Mouse (Mus musculus) thymus, postnatal 25 days (tissue): ENCODE measurements around the gene Plekha3.

Experiments used
- DNase-seq: peaks from one replicate; pipeline ENCODE4 v3.0.0; 2022

The Plekha3 gene

DNA sequence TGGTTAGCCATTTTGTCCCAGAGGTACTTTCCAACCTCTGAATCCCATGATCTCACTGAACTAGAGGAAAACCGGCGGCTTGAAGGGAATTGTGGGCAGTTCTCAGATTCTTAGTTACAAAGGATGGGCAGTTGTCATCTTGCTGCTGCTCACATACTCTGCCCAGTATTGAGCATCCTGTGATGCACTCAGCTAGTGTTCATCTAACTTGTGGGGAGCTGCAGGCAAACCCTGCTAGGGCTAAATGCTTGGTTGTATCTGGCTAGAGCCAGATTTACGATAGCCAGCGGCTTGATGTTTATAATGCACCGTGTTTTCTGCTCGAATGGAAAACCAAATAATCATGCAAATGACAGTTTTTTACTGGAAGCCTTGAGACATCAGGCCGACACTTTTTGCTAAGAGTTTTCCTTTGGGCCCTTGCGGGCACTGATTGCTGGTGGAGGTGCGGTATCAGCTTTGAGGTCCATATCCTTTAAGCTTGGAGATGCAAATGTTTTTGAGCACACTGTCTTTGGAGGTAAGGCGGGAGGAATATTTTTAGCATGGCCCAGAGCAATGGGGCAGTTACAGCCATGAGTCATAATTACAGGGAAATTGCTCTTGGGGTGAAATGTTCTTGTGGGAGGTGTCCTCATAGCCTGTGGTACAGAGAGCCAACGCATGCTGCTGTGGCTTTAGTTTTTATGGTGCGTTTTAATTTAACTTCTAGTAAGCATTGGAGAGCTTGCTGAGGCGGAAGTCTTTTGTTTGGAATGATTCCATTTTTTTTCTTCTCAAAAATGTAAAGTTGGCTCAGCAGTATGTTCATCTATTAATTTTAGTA, 1.5 kb downstream of the Plekha3 start:
- no peak for DNase-seq

DNA sequence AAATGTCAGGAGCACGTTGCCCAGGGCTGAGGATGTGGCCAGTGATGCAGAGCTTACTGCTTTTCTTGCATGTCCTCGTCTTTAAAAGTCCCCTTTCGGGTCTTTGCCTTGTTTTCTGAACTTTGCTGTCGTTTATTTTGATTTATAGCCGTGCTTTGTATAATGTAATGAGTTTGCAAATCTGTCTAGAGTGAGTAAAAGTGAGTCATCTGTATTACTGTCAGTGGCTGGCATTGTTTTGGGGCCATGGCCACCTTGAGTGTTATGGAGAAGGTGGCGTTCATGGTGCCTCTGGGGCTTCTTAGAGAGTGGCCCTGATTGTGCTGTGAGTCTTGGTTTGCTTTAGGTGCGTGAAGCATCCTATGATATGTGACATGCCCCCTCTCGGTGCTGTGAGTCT, 7.2 kb downstream of the Plekha3 start:
- DNase-seq, result no peak

DNA sequence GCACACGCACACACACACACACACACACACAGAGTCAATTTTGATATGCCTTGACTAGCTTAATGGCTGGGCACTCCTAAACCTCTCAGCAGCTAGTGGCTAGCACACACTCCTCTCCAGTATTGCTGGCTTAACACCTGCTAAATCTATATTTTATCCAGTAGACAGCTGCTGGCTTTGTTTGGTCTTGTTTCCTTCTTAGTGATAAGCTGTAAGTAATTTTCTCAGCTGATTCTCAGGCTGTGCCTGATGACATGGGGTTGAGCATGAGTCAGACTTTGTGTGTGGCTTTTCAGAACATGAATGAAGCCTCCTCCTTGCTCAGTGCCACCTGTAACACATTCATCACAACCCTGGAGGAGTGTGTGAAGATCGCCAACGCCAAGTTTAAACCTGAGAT, 11.9 kb downstream of the Plekha3 start:
- DNase-seq, result no peak

DNA sequence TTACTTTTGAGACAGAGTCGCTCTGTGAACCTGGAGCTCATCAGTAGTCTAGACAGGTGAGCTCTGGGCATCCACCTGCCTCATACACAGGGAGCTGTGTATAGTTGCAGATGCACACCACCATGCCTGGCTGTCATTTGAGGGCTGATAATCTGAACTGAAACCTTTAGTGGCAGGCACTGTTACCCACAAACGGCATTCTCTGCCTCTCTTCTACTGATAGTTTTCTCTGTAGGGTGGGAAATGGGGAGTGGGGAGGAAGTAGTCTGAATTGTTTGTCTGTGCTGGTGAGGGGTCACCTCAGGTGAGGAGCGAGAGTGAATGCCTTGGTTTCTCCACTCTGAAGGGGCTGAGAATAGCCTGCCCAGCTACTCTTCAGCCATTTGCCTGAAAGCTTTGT, 12.5 kb downstream of the Plekha3 start:
- DNase-seq, result no peak

DNA sequence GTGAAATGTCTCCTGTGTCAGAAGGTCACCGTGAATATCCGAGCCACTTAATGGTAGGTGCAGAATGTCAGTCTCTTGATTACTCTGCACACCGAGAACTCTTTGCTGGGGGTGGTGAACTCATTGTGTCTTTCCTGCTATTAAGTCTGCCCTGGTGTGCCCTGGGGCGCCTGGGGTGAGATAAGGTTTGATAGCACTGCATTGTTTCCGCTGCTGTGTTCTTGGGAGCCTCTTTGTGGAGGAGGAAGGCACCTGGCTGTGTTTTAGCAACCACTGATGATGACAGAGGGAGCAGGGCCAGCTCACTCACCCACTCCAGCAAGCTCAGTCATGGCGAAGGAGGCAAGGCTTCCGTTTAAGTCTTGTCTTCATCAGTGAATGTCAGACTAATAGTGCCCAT, 13.1 kb downstream of the Plekha3 start:
- DNase-seq, result no peak

DNA sequence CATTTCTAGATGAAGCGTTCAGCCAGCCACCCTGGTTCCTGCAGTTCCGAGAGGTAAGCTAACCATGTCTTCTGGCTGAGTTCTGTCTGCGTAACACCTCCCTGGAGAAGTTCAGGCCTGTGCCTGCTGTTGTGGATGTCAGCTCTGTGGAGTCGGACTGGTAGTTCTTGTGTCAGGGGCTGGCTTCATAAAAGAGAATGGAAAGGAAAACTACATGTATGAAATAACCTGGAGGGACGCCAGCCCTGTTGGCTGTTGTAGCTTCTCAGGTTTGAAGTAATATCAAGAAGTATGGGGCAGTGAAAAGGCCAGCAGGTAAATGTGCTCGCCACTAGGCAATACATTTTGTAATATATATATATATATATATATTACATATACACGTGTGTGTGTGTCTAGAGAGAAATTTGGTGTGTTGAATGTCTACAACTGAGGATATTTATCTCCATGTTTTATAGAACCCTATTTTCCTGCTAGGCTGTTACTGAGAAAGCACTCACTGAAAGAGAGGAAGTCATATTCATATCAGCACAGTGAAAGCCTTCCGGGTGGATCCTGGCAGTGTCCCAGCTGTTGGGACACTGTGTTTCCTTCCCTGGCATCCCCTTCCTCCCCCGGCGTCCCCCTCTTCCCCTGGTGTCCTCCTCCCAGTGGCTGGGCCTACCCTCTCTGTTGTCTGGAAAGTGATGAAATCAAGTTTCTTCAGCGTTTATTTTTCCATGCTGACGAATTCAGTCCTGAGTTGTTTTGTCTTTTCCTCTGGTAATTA, 15.5 kb downstream of the Plekha3 start:
- DNase-seq, result no peak

DNA sequence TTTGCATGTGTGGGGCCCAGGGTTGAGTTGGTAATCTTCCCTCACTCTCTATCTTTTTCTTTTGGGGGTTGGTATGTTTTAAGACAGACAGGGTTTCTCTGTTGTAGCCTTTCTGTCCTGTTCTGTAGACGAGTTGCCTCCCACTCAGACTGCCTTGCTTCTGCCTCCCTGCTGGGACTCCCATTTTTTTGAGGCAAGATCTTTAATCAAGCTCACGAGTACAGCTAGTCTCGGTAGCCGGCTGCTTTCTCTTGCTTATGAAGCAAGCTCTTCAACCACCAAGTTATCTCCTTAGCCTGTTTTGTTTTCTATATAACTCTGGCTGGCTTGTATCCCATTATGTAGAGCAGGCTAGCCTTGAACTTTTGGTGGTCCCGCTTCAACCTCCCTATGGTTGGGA, 18.7 kb downstream of the Plekha3 start:
- no peak for DNase-seq

DNA sequence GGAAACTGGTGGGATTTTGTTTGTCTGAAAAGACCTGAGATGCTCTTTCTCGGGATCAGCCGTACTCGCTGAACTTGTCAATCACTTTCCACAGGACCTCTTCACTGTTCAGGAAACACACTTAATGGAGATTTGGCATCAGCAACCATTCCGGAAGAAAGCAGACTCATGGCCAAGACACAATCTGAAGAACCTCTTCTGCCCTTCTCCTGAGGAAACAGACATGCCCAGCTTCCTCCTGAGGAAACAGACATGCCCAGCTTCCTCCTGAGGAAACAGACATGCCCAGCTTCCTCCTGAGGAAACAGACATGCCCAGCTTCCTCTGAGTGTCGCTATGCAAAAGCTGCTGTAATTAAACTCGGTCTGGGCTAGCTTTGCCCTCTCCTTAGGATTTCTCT, 20.2 kb downstream of the Plekha3 start:
- DNase-seq, result no peak

DNA sequence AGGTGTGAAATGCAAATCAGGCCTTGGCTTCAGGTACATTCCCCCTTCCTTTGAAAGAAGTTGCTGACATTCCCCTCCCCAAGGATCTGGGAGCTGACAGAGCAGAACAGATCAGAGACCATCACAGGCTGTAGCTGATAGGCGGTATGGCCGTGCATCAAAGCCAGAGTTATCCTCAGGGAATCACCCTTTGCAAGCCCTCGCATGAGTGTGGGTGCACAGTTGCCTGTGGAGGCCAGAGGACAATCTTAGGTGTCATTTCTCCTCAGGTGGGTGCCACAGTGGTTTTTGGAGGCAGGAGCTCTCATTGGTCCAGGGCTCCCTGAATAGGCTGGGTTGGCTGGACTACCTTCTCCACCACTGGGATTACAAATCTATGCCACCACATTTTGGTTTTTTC, 27.1 kb downstream of the Plekha3 start:
- no peak for DNase-seq

DNA sequence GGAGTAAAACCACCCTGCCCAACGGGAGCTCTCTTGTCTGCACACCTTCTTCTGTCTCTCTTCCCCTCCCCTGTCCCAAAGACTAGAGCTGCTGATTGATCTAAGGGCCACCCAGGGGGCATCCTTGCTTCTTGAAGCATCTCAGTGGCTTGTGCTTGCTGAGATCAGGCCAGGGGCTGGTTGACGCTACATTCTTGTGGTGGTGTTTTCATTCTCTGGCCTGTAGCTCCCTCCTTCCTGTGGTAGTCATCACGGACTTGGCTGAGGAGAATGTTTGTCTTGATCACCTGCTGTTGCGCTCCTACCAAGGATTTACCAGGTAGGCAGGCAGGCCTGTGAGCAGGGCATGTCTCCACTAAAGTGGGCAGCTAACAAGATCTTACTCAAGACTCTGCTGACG, 27.7 kb downstream of the Plekha3 start:
- DNase-seq, result no peak

DNA sequence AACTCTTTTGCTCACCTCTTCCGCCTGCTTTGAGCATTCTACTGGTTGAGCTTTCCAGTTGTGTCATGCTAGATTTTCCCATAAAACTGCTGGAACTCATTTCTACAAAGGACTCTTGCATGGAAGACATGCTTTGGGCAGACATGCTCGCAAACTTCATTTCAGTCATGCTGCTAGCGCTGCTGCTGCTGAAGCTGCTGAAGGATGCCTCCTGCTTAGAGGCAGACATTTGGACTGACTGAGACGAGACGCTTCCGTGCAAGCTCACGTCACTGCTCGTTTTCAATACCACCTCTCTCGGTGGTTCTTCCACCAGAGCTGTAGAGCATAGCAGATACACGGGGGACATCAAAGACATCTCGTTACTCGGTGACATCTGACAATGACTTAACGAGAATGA, 30.6 kb downstream of the Plekha3 start:
- DNase-seq, result no peak

DNA sequence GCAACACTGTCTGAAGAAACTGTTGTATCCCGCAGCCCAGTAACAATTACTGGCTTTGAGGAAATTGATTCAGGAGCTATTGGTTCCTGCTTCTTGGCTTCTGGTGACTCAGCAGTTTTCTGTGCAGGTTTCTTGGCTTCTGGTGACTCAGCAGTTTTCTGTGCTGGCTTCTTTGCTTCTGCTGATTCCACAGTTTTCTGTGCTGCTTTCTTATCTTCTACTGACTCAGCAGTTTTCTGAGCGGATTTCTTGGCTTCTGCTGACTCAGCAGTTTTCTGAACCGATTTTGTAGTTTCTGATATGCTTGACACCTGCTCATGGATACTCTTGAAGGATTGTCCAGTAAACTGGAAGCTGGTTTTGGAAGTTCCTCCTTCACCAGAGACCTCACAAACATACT, 33.4 kb downstream of the Plekha3 start:
- no peak for DNase-seq

DNA sequence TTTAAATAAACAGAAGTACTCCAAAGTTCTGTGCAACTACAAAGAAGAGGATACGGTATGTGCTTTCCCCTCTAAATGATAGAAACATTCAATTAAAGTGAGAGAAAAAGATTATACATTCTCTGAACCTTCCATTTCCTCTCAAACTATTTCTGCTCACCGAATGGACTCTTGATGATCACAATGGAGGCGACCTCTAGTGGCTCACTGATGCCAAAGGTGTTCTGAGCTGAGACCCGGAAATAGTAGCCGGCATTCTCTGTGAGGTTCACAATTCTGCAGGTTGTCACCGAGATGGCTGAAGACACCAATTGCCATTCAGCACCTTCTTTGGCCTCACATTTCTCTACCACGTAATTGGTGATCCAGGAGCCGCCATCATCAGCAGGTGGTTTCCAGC, 39.9 kb downstream of the Plekha3 start:
- DNase-seq, result no peak

DNA sequence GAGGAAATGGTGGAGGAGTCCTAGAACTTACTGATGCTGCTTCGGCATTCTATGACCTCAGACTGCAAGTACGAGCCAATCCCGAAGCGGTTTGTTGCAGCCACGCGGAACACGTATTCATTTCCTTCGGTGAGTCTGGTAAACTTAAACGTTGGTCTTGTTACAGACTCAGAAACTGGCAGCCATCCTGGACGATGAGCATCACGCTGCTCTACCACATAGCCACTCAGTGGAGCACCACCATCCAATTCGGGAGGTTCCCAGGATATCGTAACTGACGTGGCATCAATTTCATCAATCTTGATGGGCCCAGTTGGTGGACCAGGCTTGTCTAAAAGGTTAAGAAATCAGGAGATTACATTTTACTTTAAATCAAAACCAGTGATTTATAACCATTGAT, 44.6 kb downstream of the Plekha3 start:
- no peak for DNase-seq
